Mouse (Mus musculus) limb, embryonic 13.5 days (tissue): ENCODE measurements around the gene Plxnb2. TPM values are rescaled to one million over a fixed set of nuclear protein-coding genes. Genes with fewer than 3 reads are reported as not detected.

Source experiments
- ATAC-seq: fragments of 200-750 bp; cut with Nextera tagmentation; 2 replicates; pipeline ENCODE4 v1.8.0; 2017; ENCODE audit warnings: low read depth, moderate number of reproducible peaks, moderate TSS enrichment; ENCODE audit not compliant: low FRiP score
- H3K27ac ChIP-seq: fragments of 300-500 bp; sonication (generic); 2 replicates; pipeline ENCODE4 v1.5.1; 2015; ENCODE audit warnings: inconsistent platforms, mild to moderate bottlenecking, moderate library complexity
- H3K27me3 ChIP-seq: fragments of 300-500 bp; sonication (generic); 2 replicates; pipeline ENCODE4 v1.6.1; 2015; ENCODE audit warnings: mild to moderate bottlenecking, inconsistent platforms
- H3K36me3 ChIP-seq: fragments of 300-500 bp; sonication (generic); 2 replicates; pipeline ENCODE4 v1.6.1; 2015; ENCODE audit warnings: inconsistent platforms, mild to moderate bottlenecking, moderate library complexity
- H3K4me1 ChIP-seq: fragments of 300-500 bp; sonication (generic); 2 replicates; pipeline ENCODE4 v1.6.1; 2015; ENCODE audit warnings: inconsistent platforms
- H3K4me2 ChIP-seq: fragments of 300-500 bp; sonication (generic); replicated peaks from 2 replicates; pipeline ENCODE4 v1.6.1; 2015; ENCODE audit warnings: inconsistent platforms, mild to moderate bottlenecking, moderate library complexity
- H3K4me3 ChIP-seq: fragments of 300-500 bp; sonication (generic); 2 replicates; pipeline ENCODE4 v1.5.1; 2015; ENCODE audit warnings: moderate library complexity, mild to moderate bottlenecking, inconsistent platforms
- H3K9ac ChIP-seq: fragments of 300-500 bp; sonication (generic); 2 replicates; pipeline ENCODE4 v1.6.1; 2015; ENCODE audit warnings: mild to moderate bottlenecking, inconsistent platforms
- H3K9me3 ChIP-seq: fragments of 300-500 bp; sonication (generic); 2 replicates; pipeline ENCODE4 v1.6.1; 2016; ENCODE audit warnings: inconsistent platforms
- WGBS: fragments of 180-500 bp; shearing (Covaris S2); methylation state at CpG from one replicate; pipeline ENCODE4 v1.1.7; 2015; 5-methylcytosine and 5-hydroxymethylcytosine counted together
- microRNA-seq: library from miRNA; unstranded; fragments of <30 nt; microRNA quantifications from one replicate; pipeline ENCODE4, GENCODE M21; 2016
- polyA plus RNA-seq: library from polyadenylated mRNA; unstranded; fragments of >200 nt; fragmentation: Nextera tagmentation; extraction: Ambion mirVana; gene quantifications from 2 replicates; pipeline ENCODE4 v1.2.1, GENCODE M21; 2015

The Plxnb2 gene
- polyA plus RNA-seq, 1 experiment from 2014 or later: 144 TPM

DNA sequence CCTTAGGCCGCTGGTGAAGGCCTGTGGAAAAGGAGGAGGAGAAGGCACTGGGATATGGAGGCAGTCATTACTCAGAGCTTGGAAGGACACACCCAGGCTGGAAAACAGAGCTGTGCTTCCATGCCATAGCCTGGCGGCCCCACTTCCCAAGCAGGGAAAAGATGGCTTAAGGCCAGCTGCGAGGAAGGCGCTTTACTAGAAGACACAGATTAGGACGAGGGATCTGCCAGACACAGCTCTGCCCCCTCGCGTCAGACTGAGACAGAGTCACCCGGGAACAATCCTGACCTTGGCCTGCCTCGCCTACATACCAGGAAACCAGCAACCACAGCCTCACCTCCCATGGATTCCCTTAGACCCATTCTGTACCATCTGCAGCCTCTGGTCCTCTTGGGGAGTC lies 70.4 kb downstream of the Plxnb2 start:
- Histone ChIP-seq H3K36me3 (peaks cover 96% of the 10 kb centered on the region), H3K4me3 (no peak overlapping the region), H3K4me2 (no peak overlapping the region), H3K9ac (no peak overlapping the region), H3K4me1 (no peaks in the 10 kb centered on the region), H3K27me3 (no peaks in the 10 kb centered on the region), H3K9me3 (no peaks in the 10 kb centered on the region), H3K27ac (no peak overlapping the region)
- 89% methylated on average over 9 of the region's 9 CpGs for WGBS
- no peak for ATAC-seq

DNA sequence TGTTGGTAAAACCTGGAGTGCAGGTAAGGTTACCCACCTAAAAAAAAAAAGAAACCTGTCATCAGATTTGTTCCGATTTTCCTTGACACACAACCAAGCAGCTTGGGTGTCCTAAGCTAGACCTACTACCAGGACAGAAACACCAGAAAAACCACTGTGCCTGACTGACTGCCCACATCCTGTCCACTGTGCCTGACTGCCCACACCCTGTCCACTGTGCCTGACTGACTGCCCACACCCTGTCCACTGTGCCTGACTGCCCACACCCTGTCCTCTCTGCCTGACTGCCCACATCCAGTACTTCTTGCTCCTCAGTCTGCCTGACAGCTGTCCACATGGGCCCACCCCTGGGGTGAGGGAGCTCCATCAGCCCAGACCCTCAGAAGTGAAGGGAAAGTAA lies 73.6 kb downstream of the Plxnb2 start:
- ATAC-seq: no peak
- Histone ChIP-seq H3K4me1 (no peaks in the 10 kb centered on the region), H3K27ac (no peak overlapping the region), H3K9me3 (no peaks in the 10 kb centered on the region), H3K4me2 (no peak overlapping the region), H3K9ac (no peak overlapping the region), H3K36me3 (peaks cover 99% of the 10 kb centered on the region), H3K4me3 (no peak overlapping the region), H3K27me3 (no peaks in the 10 kb centered on the region)
- 88% methylated on average over 1 of the region's 1 CpGs for WGBS

DNA sequence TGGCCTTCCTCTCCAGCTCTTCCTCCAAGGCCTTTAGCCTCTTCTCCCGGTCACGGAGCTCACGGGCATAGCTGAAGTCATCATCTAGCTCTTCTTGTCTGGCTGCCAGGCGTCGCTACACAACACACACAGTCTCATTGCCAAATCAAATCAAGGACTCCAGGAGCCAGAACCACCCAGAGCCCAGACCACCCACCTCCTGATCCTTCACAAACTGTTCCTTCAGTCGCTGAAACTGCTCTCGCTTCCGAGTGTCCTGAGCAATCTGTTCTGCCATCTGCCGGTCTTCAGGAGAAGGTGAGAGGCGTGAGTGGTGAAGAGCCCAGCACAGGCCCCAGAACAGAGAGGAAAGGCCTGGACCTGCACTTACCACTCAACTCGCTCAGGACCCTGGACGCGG lies 74.5 kb downstream of the Plxnb2 start:
- H3K36me3 ChIP-seq: peaks cover 100% of the 10 kb centered on the region
- H3K4me1 ChIP-seq: no peaks in the 10 kb centered on the region
- no peak overlapping the region for H3K9ac ChIP-seq
- H3K4me3 ChIP-seq: no peak overlapping the region
- H3K4me2 ChIP-seq: no peak overlapping the region
- 89% methylated on average over 13 of the region's 13 CpGs for WGBS
- no peak for ATAC-seq
- H3K27me3 ChIP-seq: no peaks in the 10 kb centered on the region
- H3K27ac ChIP-seq: no peak overlapping the region
- no peaks in the 10 kb centered on the region for H3K9me3 ChIP-seq

Small RNA genes lying within 50 kb of the gene (microRNA-seq; reads per million reads assigned to microRNA genes)
- gene Mir6958 (2.6 reads per million, percentile 9 among the genes with 10 or more reads in this experiment), gene Mir7118 (not detected)

Other genes with a start within 250 kb of the Plxnb2 start
- gene Ttll8, start 226.4 kb downstream of the Plxnb2 start, polyA plus RNA-seq: not detected in 2 replicates
- gene Mlc1, start 201.8 kb downstream of the Plxnb2 start, polyA plus RNA-seq: 0.13 and 0.15 TPM in 2 replicates
- not detected in 2 replicates for gene Mov10l1, start 197.9 kb downstream of the Plxnb2 start, polyA plus RNA-seq
- gene Panx2, start 121.1 kb downstream of the Plxnb2 start, polyA plus RNA-seq: 0.68 and 0.90 TPM in 2 replicates
- 49.4 and 51.3 TPM in 2 replicates for gene Trabd, start 105.7 kb downstream of the Plxnb2 start, polyA plus RNA-seq
- gene Selenoo, start 91.7 kb downstream of the Plxnb2 start, polyA plus RNA-seq: 18.6 and 19.0 TPM in 2 replicates
- gene Tubgcp6, start 57.7 kb downstream of the Plxnb2 start, polyA plus RNA-seq: 17.5 and 18.1 TPM in 2 replicates
- gene Hdac10, start 52.1 kb downstream of the Plxnb2 start, polyA plus RNA-seq: 17.4 and 18.7 TPM in 2 replicates
- 6.4 and 6.5 TPM in 2 replicates for gene Mapk12, start 40.1 kb downstream of the Plxnb2 start, polyA plus RNA-seq
- 8.4 and 10.4 TPM in 2 replicates for gene Mapk11, start 31.2 kb downstream of the Plxnb2 start, polyA plus RNA-seq
- 22.8 and 25.8 TPM in 2 replicates for gene Dennd6b, start 15.7 kb upstream of the Plxnb2 start, polyA plus RNA-seq
- 31.8 and 36.3 TPM in 2 replicates for gene Ppp6r2, start 30.8 kb upstream of the Plxnb2 start, polyA plus RNA-seq
- gene Sbf1, start 134.5 kb upstream of the Plxnb2 start, polyA plus RNA-seq: 62.8 and 66.3 TPM in 2 replicates
- 0.54 and 0.83 TPM in 2 replicates for gene Adm2, start 141.9 kb upstream of the Plxnb2 start, polyA plus RNA-seq
- gene Miox, start 153.6 kb upstream of the Plxnb2 start, polyA plus RNA-seq: not detected in 2 replicates
- gene Lmf2, start 174.9 kb upstream of the Plxnb2 start, polyA plus RNA-seq: 57.6 and 65.1 TPM in 2 replicates
- gene Ncaph2, start 174.9 kb upstream of the Plxnb2 start, polyA plus RNA-seq: 146 and 162 TPM in 2 replicates
- gene Sco2, start 193.1 kb upstream of the Plxnb2 start, polyA plus RNA-seq: 5.4 and 5.8 TPM in 2 replicates
- 1.3 TPM in 2 replicates for gene Tymp, start 196.3 kb upstream of the Plxnb2 start, polyA plus RNA-seq
- gene Odf3b, start 198.5 kb upstream of the Plxnb2 start, polyA plus RNA-seq: 0.23 and 0.29 TPM in 2 replicates
- 0.05 TPM in 1 of 2 replicates, not detected in the other for gene Klhdc7b, start 204.1 kb upstream of the Plxnb2 start, polyA plus RNA-seq
- gene Syce3, start 229.7 kb upstream of the Plxnb2 start, polyA plus RNA-seq: not detected in 2 replicates
- gene Cpt1b, start 245.1 kb upstream of the Plxnb2 start, polyA plus RNA-seq: 0.52 and 0.57 TPM in 2 replicates
- gene C730034F03Rik, start 248.8 kb upstream of the Plxnb2 start, polyA plus RNA-seq: 3.5 and 3.7 TPM in 2 replicates
- not detected in 2 replicates for gene Gm44502, start 248.9 kb upstream of the Plxnb2 start, polyA plus RNA-seq
- 55.7 and 63.6 TPM in 2 replicates for gene Chkb, start 249.1 kb upstream of the Plxnb2 start, polyA plus RNA-seq